Mouse (Mus musculus) gastrocnemius, postnatal 14 days (tissue): ENCODE data around the gene Zfhx3. TPM values are rescaled to one million over a fixed set of nuclear protein-coding genes. Genes with fewer than 3 reads are reported as not detected.

Source experiments
- DNase-seq: peaks from one replicate; pipeline ENCODE4 v3.0.0; 2021; ENCODE audit warnings: mixed read lengths
- intact Hi-C: fragments of 180-260 bp; cut with DNase I; formaldehyde crosslinking; loops from one replicate; pipeline ENCODE4 v1.15.1; 2025; ENCODE audit warnings: low total_unique reads
- total RNA-seq, 2 experiments: library from RNA; stranded (reverse); gene quantifications; 2 replicates each; pipeline ENCODE4 v1.2.3; 2021

The Zfhx3 gene
- total RNA-seq, 2 experiments from 2014 or later = 9.7 to 10.8 TPM

- intact Hi-C loops = no loop called here
Observed at GRCm38 (mm10) chr8:108595721-108596495, 653.5 kb downstream of the Zfhx3 start.

GRCm38 (mm10) chr8:108599003-108599402 is 656.6 kb downstream of the Zfhx3 start:
- no peak for DNase-seq
- intact Hi-C loops = no loop called here

More at GRCm38 (mm10) chr8:108595721-108596495, 653.5 kb downstream of the Zfhx3 start:
- DNase-seq = no peak

GRCm38 (mm10) chr8:108599558-108599957 is 657.1 kb downstream of the Zfhx3 start:
- intact Hi-C loops = no loop called here
- DNase-seq = no peak

DNA sequence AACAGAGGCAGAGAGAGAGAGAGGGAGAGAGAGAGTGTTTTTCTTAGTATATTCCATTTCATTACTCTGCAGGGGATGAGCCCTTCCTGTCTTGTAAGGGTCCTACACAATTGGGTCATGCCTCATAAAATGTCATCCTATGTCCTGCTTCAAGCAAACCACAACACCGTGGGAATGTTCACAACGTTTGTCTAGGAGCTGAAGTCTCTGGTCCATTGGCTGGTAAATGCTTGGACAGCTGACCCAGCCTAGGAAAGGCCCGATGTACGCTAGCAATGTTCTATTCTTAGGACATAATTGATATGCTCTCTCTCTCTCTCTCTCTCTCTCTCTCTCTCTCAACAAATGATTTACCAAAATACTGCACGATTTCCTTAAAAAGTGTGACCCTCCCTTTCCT is 666.2 kb downstream of the Zfhx3 start:
- intact Hi-C loops = no loop called here
- DNase-seq = no peak

GRCm38 (mm10) chr8:108609114-108609513 is 666.7 kb downstream of the Zfhx3 start:
- intact Hi-C loops = no loop called here
- DNase-seq = peak; percentile 14

DNA sequence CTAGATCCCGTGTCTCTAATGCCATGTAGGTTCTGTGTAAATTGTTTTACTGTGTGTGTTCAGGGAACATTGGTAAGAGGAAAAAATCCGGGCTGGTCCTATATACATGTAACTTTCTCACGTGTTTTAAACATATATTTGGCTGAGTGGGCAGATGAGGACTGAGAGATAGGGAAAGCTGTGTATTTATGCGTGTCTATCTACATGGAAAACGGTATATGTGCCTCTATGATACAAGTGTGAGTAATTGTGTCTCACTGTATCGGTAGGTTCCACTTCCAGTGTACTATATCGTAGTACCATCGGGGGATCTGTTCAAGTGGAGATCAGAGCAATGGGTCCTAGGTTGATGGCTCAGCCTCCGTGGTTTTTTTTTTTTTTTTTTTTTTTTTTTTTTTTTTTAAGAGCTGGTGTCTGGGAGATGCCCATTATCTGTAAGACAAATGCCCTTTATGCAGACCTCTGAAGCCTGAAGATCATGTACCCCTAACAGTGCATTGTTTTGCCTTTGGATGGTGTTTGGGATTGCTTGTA is 668.8 kb downstream of the Zfhx3 start:
- DNase-seq = no peak
- intact Hi-C loops = loop anchor here (5.0 kb wide), 1 partner anchor 1806 kb away; no protein-coding TSS in a partner anchor

- peak; percentile 6 for DNase-seq
- intact Hi-C loops = loop anchor here (5.0 kb wide), 1 partner anchor 1805 kb away; no protein-coding TSS in a partner anchor
Observed at GRCm38 (mm10) chr8:108611792-108612413, 669.5 kb downstream of the Zfhx3 start.

DNA sequence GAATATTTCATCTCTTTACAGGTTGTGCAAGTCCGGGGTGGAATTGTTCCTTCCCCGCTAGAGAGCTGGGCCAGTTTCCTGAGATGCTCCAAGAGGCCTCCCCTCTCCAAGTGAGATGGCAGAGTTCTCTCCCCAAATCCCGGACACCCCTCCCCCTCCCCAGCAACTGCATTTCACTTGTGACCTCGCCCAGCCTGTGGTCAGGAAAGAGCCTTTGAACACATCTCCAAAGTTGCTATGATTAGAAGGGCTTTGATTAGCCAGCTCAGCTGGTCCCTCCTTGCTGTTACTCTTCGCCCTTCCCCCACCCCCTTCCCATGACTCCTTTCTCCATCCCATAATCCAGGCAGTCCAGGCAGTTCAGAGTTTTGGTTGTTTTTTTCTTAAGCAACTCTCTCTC is 670.4 kb downstream of the Zfhx3 start:
- peak; percentile 12 for DNase-seq
- intact Hi-C loops = loop anchor here (5.0 kb wide), 1 partner anchor 1804 kb away; no protein-coding TSS in a partner anchor

DNA sequence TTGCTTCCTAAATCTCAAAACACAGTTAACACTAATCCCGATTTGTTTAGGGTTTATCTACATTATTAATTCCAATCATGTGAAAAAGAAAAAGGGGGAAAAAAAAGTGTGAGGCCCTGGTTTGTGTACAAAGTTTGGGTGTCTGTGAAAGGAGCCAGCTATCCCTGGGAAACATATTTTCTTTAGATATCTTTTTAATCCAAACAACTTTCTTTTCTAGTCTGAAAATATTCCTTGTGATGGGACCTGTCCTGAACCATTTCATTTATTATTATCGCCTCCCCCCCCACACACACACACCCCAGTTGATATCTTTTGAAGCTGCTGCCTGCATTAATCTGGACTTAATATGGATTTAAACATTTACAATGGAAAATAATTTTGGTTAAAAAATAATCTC is 670.8 kb downstream of the Zfhx3 start:
- DNase-seq = no peak

GRCm38 (mm10) chr8:108621296-108621695 is 678.9 kb downstream of the Zfhx3 start:
- intact Hi-C loops = no loop called here
- DNase-seq = no peak

More for the DNA sequence above, 670.8 kb downstream of the Zfhx3 start:
- intact Hi-C loops = loop anchor here (5.0 kb wide), 1 partner anchor 1804 kb away; no protein-coding TSS in a partner anchor

DNA sequence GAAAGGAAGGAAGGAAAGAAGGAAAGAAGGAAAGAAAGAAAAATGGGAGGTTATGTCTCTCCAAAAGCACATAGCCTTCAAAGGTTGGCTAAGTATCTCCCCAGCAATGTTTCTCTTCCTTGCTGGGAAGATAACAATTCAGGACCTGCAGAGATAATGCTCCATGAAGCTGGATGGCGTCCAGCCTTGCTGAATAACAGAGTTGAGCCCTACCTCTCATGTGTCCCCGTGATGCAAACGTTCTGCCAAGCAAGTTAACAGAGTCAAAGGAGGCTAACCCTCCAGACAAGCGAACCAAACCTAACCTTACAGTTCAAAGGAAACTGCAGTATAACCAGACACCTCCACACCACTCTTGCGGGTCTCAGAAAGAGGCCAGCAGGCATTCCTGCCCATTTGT is 681.2 kb downstream of the Zfhx3 start:
- intact Hi-C loops = no loop called here
- DNase-seq = no peak

- intact Hi-C loops = no loop called here
- DNase-seq = no peak
Observed at GRCm38 (mm10) chr8:108625571-108626120, 683.2 kb downstream of the Zfhx3 start.

GRCm38 (mm10) chr8:108631069-108631468 is 688.6 kb downstream of the Zfhx3 start:
- DNase-seq = no peak
- intact Hi-C loops = no loop called here

DNA sequence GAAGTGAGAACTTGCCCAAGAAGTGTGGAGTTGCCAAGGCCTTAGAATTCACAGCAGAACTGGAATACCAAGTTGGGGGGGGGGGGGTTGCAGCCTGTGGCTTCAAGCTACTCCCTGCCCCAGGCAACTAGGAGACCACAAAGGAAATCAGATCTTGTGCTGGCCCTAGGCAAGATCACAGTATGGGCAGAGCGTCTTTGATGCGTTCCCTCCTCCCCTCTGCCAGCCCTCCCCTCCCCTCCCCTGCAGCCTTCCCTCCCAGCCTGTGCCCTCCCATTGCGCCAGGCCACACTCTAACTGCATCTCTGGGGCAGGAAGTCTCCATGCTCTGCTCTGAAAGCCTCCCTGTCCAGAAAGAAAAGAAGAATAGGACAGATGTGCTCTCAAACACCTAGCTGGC is 691.8 kb downstream of the Zfhx3 start:
- no peak for DNase-seq
- intact Hi-C loops = no loop called here

DNA sequence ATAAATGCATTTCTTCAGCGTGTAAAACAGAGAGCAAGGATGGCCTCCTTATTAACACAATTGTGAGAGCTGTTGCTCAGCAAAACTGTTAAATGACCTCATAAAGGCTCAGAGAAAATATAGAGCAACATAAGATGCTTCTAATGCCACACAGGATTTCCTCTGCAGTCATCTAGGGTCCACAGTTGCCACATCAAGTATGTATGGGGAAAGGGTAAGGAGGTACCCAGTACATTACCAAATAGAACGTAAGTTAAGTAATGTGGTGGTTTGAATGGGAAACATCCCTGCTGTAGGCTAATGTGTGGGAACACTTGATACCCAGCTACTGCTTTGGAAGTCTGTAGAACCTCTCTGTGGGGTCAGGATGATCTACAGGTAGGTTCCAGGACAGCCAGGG is 695.4 kb downstream of the Zfhx3 start:
- no peak for DNase-seq
- intact Hi-C loops = no loop called here

- DNase-seq = no peak
- intact Hi-C loops = no loop called here
Observed at GRCm38 (mm10) chr8:108645660-108646059, 703.2 kb downstream of the Zfhx3 start.

GRCm38 (mm10) chr8:108647556-108647955 is 705.1 kb downstream of the Zfhx3 start:
- peak; percentile 69 for DNase-seq
- intact Hi-C loops = no loop called here

DNA sequence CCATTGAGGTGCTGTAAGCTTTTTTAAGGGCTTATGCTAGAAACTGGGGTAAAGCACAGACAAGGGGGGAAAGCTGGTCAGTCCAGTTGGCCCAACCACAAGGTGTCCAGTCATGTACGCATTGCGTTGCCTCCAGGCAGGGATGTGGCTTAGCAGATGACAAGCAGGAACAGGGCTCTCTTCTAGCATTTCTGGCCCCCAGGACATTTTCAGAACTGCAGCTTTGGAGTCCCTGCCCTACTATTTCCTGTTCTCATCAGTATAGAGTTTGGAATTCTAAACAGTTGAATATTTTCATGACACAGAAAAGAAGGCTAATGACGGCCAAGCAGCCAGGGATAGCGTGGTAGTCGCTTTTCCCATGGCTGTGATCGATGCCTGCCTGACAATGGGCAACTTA is 706.5 kb downstream of the Zfhx3 start:
- intact Hi-C loops = no loop called here

DNA sequence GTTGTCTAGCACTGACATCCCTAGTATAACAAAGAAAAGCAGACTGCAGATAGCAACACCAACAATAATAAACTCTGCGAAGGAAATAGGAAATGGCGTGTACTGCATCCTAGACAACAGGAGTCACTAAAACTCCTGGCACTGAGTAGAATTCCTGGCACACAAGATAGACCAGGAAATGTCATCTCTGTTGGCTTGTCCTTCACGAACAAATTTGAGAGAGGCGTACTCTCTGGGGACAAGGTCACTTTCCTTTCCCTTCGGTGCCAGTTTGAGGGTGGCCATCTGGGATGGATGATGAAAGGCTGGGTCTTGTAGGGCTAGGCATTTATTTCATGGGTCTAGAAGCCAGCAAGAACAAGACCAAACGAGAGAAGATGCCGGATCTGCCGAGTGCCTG is 708.4 kb downstream of the Zfhx3 start:
- intact Hi-C loops = no loop called here

More for the DNA sequence above, 706.5 kb downstream of the Zfhx3 start:
- DNase-seq = no peak

GRCm38 (mm10) chr8:108661486-108662093 is 719.1 kb downstream of the Zfhx3 start:
- DNase-seq = no peak
- intact Hi-C loops = no loop called here

More for the DNA sequence above, 708.4 kb downstream of the Zfhx3 start:
- DNase-seq = no peak
